Mouse (Mus musculus) thymus, adult 18-20 months (tissue): ENCODE results near the gene Ccdc27.

Experiments
- DNase-seq, 2 experiments: peaks; one replicate each; pipeline ENCODE4 v3.0.0; 2022; ENCODE audit warnings: mixed read lengths in 2 of 2

Ccdc27 gene

GRCm38 (mm10) chr4:154042577-154042976 is at the start of gene Ccdc27:
Ccdc27 (minus strand) TSS chr4:154042677.
- DNase-seq = no peak

- no peak for DNase-seq
These were observed 48.9 kb upstream of the Ccdc27 start for GRCm38 (mm10) chr4:154091356-154091755.

DNA sequence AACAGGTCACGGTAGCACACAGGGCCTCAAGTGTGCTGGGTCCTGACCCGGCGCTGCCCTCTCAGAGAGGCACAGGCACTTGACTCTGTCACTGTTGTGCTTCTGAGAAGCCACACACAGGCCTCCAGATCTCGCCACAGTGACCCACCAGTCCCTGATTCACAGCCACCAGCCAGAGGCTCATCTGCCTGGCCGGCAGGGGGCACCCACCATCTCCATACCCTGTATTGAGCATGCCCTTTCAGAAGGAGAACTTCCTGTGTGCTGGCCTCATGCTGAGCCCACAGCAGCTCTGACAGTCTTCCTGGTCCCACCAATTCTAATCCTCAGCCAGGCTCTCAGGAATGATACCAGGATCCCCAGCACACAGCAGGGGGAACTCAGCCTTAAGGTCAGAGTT is 46.7 kb upstream of the Ccdc27 start:
- DNase-seq = no peak

- DNase-seq = no peak
These were observed 44.0 kb upstream of the Ccdc27 start for GRCm38 (mm10) chr4:154086436-154086835.

DNA sequence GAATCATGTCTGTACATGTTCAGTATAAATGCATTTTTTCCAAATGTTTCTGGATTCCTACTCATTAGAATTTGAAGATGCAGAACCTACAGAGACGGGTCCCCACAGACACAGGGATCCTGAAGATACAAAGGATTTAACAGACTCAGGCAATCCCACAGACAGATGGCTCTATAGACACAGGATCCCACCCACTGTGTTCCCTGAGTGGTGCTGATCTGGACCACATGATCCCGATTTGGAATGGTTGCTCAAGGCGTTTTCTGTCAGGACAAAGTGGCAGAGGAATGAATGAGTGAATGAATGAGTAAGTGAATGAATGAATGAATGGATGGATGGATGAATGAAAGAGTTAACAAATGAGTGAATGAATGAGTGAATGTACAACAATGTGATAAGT is 43.4 kb upstream of the Ccdc27 start:
- DNase-seq = no peak

DNA sequence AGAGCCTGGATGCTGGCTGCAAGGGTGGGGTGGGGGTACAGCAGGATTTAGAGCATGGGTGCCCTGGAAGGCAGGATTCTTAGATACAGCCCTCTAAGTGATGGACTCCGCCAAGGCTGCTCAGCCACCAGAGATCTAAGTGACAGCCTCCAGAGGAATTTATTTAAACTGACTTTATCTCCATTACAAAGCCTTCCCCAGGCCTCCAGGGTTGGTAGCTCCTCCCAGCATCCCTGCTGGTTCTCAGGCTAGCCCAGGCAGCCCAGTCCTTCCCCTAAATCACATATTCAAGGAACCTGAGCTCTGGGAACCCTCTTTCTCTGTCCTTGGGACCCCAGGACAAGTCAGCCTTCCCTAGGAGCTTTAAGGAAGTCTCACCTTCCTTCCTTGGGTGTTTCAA is 39.5 kb upstream of the Ccdc27 start:
- DNase-seq = no peak

GRCm38 (mm10) chr4:154081021-154081420 is 38.5 kb upstream of the Ccdc27 start:
- no peak for DNase-seq

DNA sequence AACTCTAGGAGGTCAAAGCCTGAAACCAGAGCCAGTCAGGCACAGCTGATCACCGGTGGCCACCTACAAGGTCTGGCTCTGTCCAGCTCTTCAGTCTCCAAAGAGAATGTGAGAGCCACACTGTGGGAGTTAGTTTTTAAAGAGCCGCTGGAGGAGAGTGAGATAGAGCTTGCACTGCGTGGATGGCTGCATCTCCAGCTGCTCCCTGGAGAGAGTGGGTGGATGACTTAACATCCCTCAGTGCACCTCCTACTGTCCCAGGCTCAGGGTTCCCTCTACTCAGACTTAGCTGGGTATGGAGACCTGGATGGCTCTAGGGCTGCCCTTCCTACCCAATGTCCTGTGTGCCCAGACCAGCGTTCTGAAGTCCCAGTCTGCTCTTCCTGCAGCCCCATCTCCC is 37.7 kb upstream of the Ccdc27 start:
- no peak for DNase-seq

GRCm38 (mm10) chr4:154071941-154072340 is 29.5 kb upstream of the Ccdc27 start:
- DNase-seq = no peak

DNA sequence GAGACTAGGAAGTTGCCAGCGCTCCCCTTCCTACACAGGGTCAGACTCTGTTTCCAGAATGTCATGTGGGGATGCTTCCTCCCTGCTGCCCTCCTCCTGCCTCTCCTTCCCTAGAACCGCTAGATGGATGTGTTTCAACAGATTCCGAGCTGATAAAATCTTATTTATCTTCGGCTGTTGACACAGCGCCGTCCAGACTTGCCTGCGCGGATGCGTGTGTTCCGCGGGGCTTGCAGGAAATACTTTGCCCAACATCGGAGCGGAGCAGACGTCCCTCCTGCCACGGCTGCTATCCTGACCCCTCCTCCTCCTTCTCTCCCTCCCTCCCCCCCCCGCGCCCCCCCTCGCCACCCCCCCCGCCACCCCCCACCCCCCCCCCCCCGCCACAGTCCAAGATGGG is 29.0 kb upstream of the Ccdc27 start:
- DNase-seq = no peak

GRCm38 (mm10) chr4:154070896-154071295 is 28.4 kb upstream of the Ccdc27 start:
- no peak for DNase-seq

GRCm38 (mm10) chr4:154064827-154065773 is 22.6 kb upstream of the Ccdc27 start:
- no peak for DNase-seq

GRCm38 (mm10) chr4:154057696-154058095 is 15.2 kb upstream of the Ccdc27 start:
- no peak for DNase-seq

DNA sequence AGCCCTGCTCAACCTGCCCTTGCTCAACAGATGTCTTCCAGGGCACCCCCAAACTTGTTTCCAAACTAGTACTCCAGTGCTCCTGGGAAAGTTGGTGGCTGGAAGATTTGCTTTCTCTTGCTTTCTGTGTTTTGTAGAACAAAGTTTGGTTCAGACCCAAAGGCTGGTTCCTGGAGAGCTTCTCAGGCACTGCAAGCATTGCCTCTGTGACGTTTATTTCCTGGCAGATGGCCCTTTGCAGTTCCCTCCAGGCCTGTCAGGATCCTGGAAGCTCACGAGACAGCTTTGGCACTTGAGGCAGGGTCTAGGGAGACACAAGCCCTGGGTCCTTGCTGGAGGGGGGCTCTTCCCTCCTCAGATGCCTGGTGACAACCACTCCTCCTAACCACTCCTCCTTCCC is 14.2 kb upstream of the Ccdc27 start:
- no peak for DNase-seq

DNA sequence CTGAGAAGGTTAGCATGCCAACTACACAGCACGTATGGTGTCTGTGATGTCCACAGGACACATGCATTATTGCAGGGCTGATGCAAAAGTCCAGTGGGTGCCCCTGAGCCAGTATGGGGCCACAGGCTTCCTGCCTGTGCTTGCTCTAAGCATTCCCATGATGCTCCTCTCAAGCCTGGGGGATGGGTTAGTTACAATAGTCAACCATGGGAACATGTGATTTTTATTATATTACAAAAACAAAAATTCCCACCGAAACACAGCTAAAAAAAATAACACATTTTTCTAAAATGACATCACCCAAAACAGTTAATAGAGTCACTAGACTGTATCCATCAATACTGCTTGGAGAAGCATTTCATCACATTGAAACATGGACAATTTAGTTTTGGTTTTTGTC is 13.6 kb upstream of the Ccdc27 start:
- no peak for DNase-seq

- DNase-seq = no peak
These were observed 13.0 kb upstream of the Ccdc27 start for GRCm38 (mm10) chr4:154055482-154055881.

DNA sequence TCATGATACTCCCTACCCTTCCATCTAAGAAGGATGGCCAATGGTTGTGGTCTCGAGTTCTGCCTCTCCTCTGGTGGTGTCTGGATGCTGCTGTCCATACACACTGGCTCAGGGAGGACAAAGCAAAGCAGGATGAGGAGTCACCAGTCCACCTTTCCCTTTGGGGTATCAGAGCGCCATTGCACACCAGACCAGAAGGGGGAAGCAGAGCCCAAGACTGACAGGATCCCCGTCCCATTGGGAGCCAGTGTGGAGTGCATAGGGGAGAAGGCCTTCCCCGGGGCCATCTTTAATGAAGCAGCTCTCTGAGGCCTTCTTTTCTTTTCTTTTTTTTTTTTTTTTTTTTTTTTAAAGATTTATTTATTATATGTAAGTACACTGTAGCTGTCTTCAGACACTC is 10.6 kb upstream of the Ccdc27 start:
- DNase-seq = no peak

DNA sequence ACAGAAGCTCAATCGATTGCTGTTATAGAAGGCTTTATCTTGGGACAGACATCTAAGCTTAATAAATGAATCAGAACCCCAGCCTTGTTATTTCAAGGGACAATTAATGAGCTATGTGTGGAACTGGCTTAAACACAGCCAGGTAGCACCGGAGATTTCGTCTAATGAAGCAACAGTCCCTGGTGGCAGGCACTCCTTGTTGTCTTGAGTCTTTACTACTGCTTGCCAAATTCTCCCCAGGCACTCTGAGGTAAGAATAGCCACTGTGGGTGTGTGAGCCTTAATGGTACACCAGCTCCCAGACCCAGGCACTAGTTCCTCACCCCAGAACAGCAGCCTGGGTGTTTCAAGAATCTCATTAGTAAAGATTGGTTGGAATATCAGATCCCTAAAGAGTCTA is 8.9 kb upstream of the Ccdc27 start:
- no peak for DNase-seq

DNA sequence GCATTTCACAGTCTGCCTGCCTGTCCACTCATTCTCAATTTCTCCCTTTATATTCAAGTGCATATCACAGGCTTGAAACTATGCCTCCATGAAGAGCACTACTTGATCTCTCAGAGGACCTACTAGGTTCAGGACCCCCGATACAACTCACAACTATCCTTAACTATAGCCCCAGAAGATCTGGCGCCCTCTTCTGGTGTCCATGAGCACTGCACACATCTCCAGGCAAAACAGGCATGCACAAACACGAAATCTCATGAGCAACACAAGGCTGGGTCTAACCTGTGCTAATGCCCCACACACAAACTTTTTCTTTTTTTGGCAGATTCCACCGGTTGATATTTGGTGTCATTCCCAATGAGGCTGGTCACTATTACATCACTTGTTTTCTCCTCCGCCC is 3.4 kb upstream of the Ccdc27 start:
- no peak for DNase-seq

GRCm38 (mm10) chr4:154037123-154037522 is 5.4 kb downstream of the Ccdc27 start:
- no peak for DNase-seq

DNA sequence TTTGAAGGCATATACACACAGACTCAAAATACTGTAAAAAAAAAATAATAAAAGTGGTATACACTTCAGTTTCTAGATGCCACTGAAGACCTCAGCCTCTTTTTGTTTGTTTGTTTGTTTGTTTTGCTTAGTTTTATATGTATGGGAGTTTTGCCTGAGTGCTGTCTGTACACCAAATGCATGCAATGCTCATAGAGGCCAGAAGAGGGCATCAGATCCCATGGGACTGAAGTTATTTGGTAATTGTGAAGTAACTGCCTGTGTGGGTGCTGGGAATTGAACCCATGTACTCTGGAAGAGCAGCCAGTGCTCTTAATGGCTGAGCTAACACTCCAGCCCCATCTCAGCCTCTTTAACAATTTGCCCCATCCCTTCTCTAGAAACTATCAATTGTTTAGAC is 13.8 kb downstream of the Ccdc27 start:
- no peak for DNase-seq

DNA sequence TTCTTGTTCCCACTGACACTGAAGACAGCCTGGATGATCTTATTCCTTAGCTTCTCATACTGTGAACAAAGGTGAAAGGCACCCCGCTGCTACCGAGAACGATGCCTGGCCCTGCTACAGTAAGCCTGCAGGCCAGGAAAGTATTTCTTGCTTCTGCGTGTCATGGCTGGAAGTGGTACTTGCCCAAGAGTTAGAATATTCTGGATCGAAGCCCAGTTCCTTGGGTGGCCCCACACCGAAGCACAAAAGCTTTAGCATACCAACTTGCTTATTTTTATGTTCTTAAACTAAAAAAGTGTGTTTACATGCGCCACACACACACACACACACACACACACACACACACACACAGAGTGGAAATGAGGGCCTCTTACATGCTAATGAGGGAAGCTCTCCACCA is 14.4 kb downstream of the Ccdc27 start:
- DNase-seq = no peak

GRCm38 (mm10) chr4:154026441-154026761 is 16.1 kb downstream of the Ccdc27 start:
- no peak for DNase-seq

DNA sequence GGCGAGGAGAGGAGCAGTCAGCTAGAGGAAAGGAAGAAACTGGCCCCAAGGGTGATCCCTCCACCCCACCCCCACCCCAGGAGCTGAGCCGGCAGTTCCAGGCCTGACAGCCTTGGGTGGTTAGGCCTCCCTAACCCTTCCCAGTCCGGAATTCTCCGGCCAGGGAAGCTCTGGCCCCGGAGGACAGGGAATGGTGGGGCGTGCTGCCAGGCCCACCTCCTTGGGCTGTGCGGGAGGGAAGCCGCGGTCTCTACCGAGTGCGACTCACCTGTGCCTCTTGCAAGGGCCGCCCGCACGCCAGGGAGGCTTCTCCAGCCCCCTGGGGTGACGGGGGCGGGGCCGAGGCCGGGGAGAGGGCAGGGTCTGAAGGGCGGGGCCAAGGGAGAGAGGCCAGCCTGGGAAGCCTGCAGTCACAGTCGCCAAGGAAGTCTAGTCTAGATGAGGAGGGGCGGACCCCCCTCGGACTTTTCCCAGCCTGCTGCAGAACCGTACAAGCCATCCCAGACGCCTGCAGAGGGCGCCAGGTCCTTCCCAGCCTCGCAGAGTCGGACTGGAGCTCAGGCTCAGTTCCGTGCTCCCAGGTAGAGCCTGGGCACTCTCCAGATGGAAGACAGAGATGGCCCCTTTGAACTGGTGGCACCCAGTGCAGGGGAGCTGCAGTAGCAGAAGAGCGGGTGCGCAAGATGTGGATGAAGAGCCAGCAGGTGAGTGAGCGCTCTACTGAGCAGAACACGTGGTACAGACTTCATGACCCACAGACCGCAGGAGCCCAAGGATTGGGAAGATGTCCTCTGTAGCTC is 16.6 kb downstream of the Ccdc27 start, which contains the start of gene Smim1:
TSS of gene Smim1 (minus strand) at position 590 of the 800 bp plus-strand sequence.
- no peak for DNase-seq
